Mouse (Mus musculus) kidney, adult 2 months (tissue): ENCODE results near the gene Cd247.

ENCODE experiments used
- CTCF ChIP-seq: fragments of 200-500 bp; conservative IDR thresholded peaks from 2 replicates; pipeline ENCODE4 v1.5.1; 2011; ENCODE audit warnings: low read depth, mild to moderate bottlenecking, control low read depth, low read length, moderate library complexity, mixed read lengths; ENCODE audit not compliant: insufficient read depth, insufficient read length
- POLR2A ChIP-seq: fragments of 200-500 bp; IDR thresholded peaks from one replicate; pipeline ENCODE4 v1.6.1; 2011; ENCODE audit warnings: low read depth, low read length, control low read depth

DNA sequence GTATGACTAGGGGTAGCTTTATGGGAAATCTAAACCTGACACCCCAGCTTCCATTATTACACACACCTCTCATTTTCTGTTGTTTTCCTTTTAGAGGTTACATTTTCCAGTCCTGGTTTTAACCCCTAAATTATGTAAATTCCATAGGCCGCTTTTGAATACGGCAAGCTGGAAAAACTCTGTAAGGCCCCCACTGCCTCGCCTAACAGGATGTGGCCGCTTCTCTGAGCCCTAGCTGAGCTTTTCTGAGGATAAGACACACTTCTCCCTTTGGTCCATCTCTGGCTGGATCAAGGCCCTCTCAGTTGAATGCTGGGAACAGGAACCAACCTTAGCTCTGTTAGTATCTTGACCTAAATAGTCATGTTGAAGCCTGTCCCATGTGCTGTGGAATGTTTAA lies 15.7 kb downstream of the Cd247 start:
- TF ChIP-seq POLR2A (no peak), CTCF (no peak)
